Mouse (Mus musculus): ENCODE data around the gene Trpv6. TPM values are rescaled to one million over a fixed set of nuclear protein-coding genes. Genes with fewer than 3 reads are reported as not detected.

Trpv6 gene
- polyA plus RNA-seq, 1 experiment from 2014 or later, result 0.09 TPM

- peaks cover 4% of the 10 kb centered on the region; the same call in 1 of the 2 replicates for H3K4me1 ChIP-seq (ENCODE audit: control insufficient read depth, insufficient read depth, low read length)
- peaks cover 8% of the 10 kb centered on the region for H3K27me3 ChIP-seq (ENCODE audit: control insufficient read depth, insufficient read depth, low read length)
- 14% methylated on average over 4 of the region's 4 CpGs for WGBS
- H3K4me2 ChIP-seq (ENCODE audit: low read depth, low read length), result peak overlapping the region; percentile 99
- H3K9me3 ChIP-seq (replicated peaks; ENCODE audit: control insufficient read depth, low read length), result no peaks in the 10 kb centered on the region
- ATAC-seq (replicated peaks; ENCODE audit: extremely low read depth, insufficient read depth, low FRiP score), result no peak
- H3K9ac ChIP-seq (ENCODE audit: low read length), result no peak overlapping the region
- no peak overlapping the region for H3K27ac ChIP-seq (ENCODE audit: low read length)
- no peak overlapping the region for H3K4me3 ChIP-seq (ENCODE audit: low read length)
- H3K36me3 ChIP-seq (ENCODE audit: control insufficient read depth, insufficient read depth), result no peaks in the 10 kb centered on the region
These were observed 30.0 kb downstream of the Trpv6 start for GRCm38 (mm10) chr6:41606214-41606613.

GRCm38 (mm10) chr6:41605794-41606104 is 30.5 kb downstream of the Trpv6 start:
- H3K9me3 ChIP-seq (replicated peaks; ENCODE audit: control insufficient read depth, low read length), result no peaks in the 10 kb centered on the region
- no peaks in the 10 kb centered on the region for H3K36me3 ChIP-seq (ENCODE audit: control insufficient read depth, insufficient read depth)
- WGBS, result under 1% methylated on average over 7 of the region's 7 CpGs
- H3K4me2 ChIP-seq (ENCODE audit: low read depth, low read length), result peak overlapping the region; percentile 99
- ATAC-seq (replicated peaks; ENCODE audit: extremely low read depth, insufficient read depth, low FRiP score), result peak; percentile 10
- no peak overlapping the region for H3K27ac ChIP-seq (ENCODE audit: low read length)
- peaks cover 8% of the 10 kb centered on the region for H3K27me3 ChIP-seq (ENCODE audit: control insufficient read depth, insufficient read depth, low read length)
- H3K4me3 ChIP-seq (ENCODE audit: low read length), result peak overlapping the region; percentile 71
- H3K4me1 ChIP-seq (ENCODE audit: control insufficient read depth, insufficient read depth, low read length), result peaks cover 4% of the 10 kb centered on the region; the same call in 1 of the 2 replicates
- peak overlapping the region; percentile 74 for H3K9ac ChIP-seq (ENCODE audit: low read length)

GRCm38 (mm10) chr6:41605061-41605793 is 31.0 kb downstream of the Trpv6 start, which contains the start of gene Ephb6:
TSS of gene Ephb6 (plus strand) at chr6:41605482.
- WGBS, result under 1% methylated on average over 68 of the region's 68 CpGs
- ATAC-seq (replicated peaks; ENCODE audit: extremely low read depth, insufficient read depth, low FRiP score), result peak; percentile 96
- Histone ChIP-seq H3K4me2 (ENCODE audit: low read depth, low read length) (peak within 1 kb of the TSS; percentile 99), H3K27me3 (ENCODE audit: control insufficient read depth, insufficient read depth, low read length) (peaks cover 8% of the 10 kb centered on the region), H3K4me1 (ENCODE audit: control insufficient read depth, insufficient read depth, low read length) (peaks cover 4% of the 10 kb centered on the region; the same call in 1 of the 2 replicates), H3K9me3 (replicated peaks; ENCODE audit: control insufficient read depth, low read length) (no peaks in the 10 kb centered on the region), H3K36me3 (ENCODE audit: control insufficient read depth, insufficient read depth) (no peaks in the 10 kb centered on the region), H3K9ac (ENCODE audit: low read length) (peak within 1 kb of the TSS; percentile 74), H3K4me3 (ENCODE audit: low read length) (peak within 1 kb of the TSS; percentile 71), H3K27ac (ENCODE audit: low read length) (peak within 1 kb of the TSS; percentile 67)

GRCm38 (mm10) chr6:41604401-41605050 is 31.7 kb downstream of the Trpv6 start:
- Histone ChIP-seq H3K27me3 (ENCODE audit: control insufficient read depth, insufficient read depth, low read length) (peaks cover 8% of the 10 kb centered on the region), H3K9ac (ENCODE audit: low read length) (peak overlapping the region; percentile 74), H3K27ac (ENCODE audit: low read length) (peak overlapping the region; percentile 67), H3K4me3 (ENCODE audit: low read length) (peak overlapping the region; percentile 71), H3K4me1 (ENCODE audit: control insufficient read depth, insufficient read depth, low read length) (peaks cover 4% of the 10 kb centered on the region; the same call in 1 of the 2 replicates), H3K4me2 (ENCODE audit: low read depth, low read length) (peak overlapping the region; percentile 99), H3K36me3 (ENCODE audit: control insufficient read depth, insufficient read depth) (no peaks in the 10 kb centered on the region), H3K9me3 (replicated peaks; ENCODE audit: control insufficient read depth, low read length) (no peaks in the 10 kb centered on the region)
- under 1% methylated on average over 23 of the region's 23 CpGs for WGBS
- peak; percentile 30; the same call in 1 of the 2 replicates for ATAC-seq (replicated peaks; ENCODE audit: extremely low read depth, insufficient read depth, low FRiP score)

- no peak for ATAC-seq (replicated peaks; ENCODE audit: extremely low read depth, insufficient read depth, low FRiP score)
- WGBS, result 58% methylated on average over 1 of the region's 1 CpGs
- no peaks in the 10 kb centered on the region; the same call in 1 of the 2 replicates for H3K9me3 ChIP-seq (replicated peaks; ENCODE audit: control insufficient read depth, low read length)
- no peak overlapping the region for H3K4me3 ChIP-seq (ENCODE audit: low read length)
- H3K36me3 ChIP-seq (ENCODE audit: control insufficient read depth, insufficient read depth), result no peaks in the 10 kb centered on the region
- H3K4me2 ChIP-seq (ENCODE audit: low read depth, low read length), result no peak overlapping the region
- no peak overlapping the region for H3K27ac ChIP-seq (ENCODE audit: low read length)
- no peak overlapping the region for H3K9ac ChIP-seq (ENCODE audit: low read length)
- no peaks in the 10 kb centered on the region for H3K4me1 ChIP-seq (ENCODE audit: control insufficient read depth, insufficient read depth, low read length)
- H3K27me3 ChIP-seq (ENCODE audit: control insufficient read depth, insufficient read depth, low read length), result no peaks in the 10 kb centered on the region
These were observed 54.0 kb downstream of the Trpv6 start for GRCm38 (mm10) chr6:41582189-41582588.

- Histone ChIP-seq H3K36me3 (ENCODE audit: control insufficient read depth, insufficient read depth) (no peaks in the 10 kb centered on the region), H3K27me3 (ENCODE audit: control insufficient read depth, insufficient read depth, low read length) (no peaks in the 10 kb centered on the region), H3K27ac (ENCODE audit: low read length) (no peak overlapping the region), H3K4me2 (ENCODE audit: low read depth, low read length) (no peak overlapping the region), H3K9ac (ENCODE audit: low read length) (no peak overlapping the region), H3K4me1 (ENCODE audit: control insufficient read depth, insufficient read depth, low read length) (no peaks in the 10 kb centered on the region), H3K4me3 (ENCODE audit: low read length) (no peak overlapping the region), H3K9me3 (replicated peaks; ENCODE audit: control insufficient read depth, low read length) (no peaks in the 10 kb centered on the region; the same call in 1 of the 2 replicates)
- WGBS, result 52% methylated on average over 7 of the region's 7 CpGs
- no peak for ATAC-seq (replicated peaks; ENCODE audit: extremely low read depth, insufficient read depth, low FRiP score)
These were observed 54.9 kb downstream of the Trpv6 start for GRCm38 (mm10) chr6:41581295-41581694.

GRCm38 (mm10) chr6:41577297-41577696 is 58.9 kb downstream of the Trpv6 start:
- H3K4me1 ChIP-seq (ENCODE audit: control insufficient read depth, insufficient read depth, low read length), result no peaks in the 10 kb centered on the region
- H3K9ac ChIP-seq (ENCODE audit: low read length), result no peak overlapping the region
- no peaks in the 10 kb centered on the region for H3K9me3 ChIP-seq (replicated peaks; ENCODE audit: control insufficient read depth, low read length)
- no peak for ATAC-seq (replicated peaks; ENCODE audit: extremely low read depth, insufficient read depth, low FRiP score)
- H3K36me3 ChIP-seq (ENCODE audit: control insufficient read depth, insufficient read depth), result no peaks in the 10 kb centered on the region
- H3K27ac ChIP-seq (ENCODE audit: low read length), result no peak overlapping the region
- H3K4me2 ChIP-seq (ENCODE audit: low read depth, low read length), result no peak overlapping the region
- H3K27me3 ChIP-seq (ENCODE audit: control insufficient read depth, insufficient read depth, low read length), result no peaks in the 10 kb centered on the region
- 53% methylated on average over 5 of the region's 5 CpGs for WGBS
- no peak overlapping the region for H3K4me3 ChIP-seq (ENCODE audit: low read length)

GRCm38 (mm10) chr6:41576526-41577097 is 59.6 kb downstream of the Trpv6 start:
- no peak for ATAC-seq (replicated peaks; ENCODE audit: extremely low read depth, insufficient read depth, low FRiP score)
- H3K27ac ChIP-seq (ENCODE audit: low read length), result no peak overlapping the region

More at GRCm38 (mm10) chr6:41576526-41577097, 59.6 kb downstream of the Trpv6 start:
- Histone ChIP-seq H3K36me3 (ENCODE audit: control insufficient read depth, insufficient read depth) (no peaks in the 10 kb centered on the region), H3K27me3 (ENCODE audit: control insufficient read depth, insufficient read depth, low read length) (no peaks in the 10 kb centered on the region), H3K4me2 (ENCODE audit: low read depth, low read length) (no peak overlapping the region), H3K4me3 (ENCODE audit: low read length) (no peak overlapping the region), H3K9me3 (replicated peaks; ENCODE audit: control insufficient read depth, low read length) (no peaks in the 10 kb centered on the region), H3K4me1 (ENCODE audit: control insufficient read depth, insufficient read depth, low read length) (no peaks in the 10 kb centered on the region), H3K9ac (ENCODE audit: low read length) (no peak overlapping the region)
- WGBS, result 52% methylated on average over 5 of the region's 5 CpGs

Data from heart, embryonic 16.5 days (tissue).